Mouse (Mus musculus) hindbrain, embryonic 12.5 days (tissue): Measurements from ENCODE around the gene Acadm. TPM values are rescaled to one million over a fixed set of nuclear protein-coding genes. Genes with fewer than 3 reads are reported as not detected.

Experiments used
- ATAC-seq: fragments of 200-750 bp; cut with Nextera tagmentation; 2 replicates; pipeline ENCODE4 v1.8.0; 2017; ENCODE audit warnings: moderate TSS enrichment; ENCODE audit not compliant: low FRiP score
- H3K27ac ChIP-seq: fragments of 300-500 bp; sonication (generic); 2 replicates; pipeline ENCODE4 v1.5.1; 2016; ENCODE audit warnings: mild to moderate bottlenecking
- H3K27me3 ChIP-seq: fragments of 300-500 bp; sonication (generic); 2 replicates; pipeline ENCODE4 v1.6.1; 2016; ENCODE audit warnings: mild to moderate bottlenecking
- H3K36me3 ChIP-seq: fragments of 300-500 bp; sonication (generic); 2 replicates; pipeline ENCODE4 v1.6.1; 2016; ENCODE audit warnings: mild to moderate bottlenecking
- H3K4me1 ChIP-seq: fragments of 300-500 bp; sonication (generic); 2 replicates; pipeline ENCODE4 v1.6.1; 2016
- H3K4me2 ChIP-seq: fragments of 300-500 bp; sonication (generic); replicated peaks from 2 replicates; pipeline ENCODE4 v1.6.1; 2016; ENCODE audit warnings: mild to moderate bottlenecking
- H3K4me3 ChIP-seq: fragments of 300-500 bp; sonication (generic); 2 replicates; pipeline ENCODE4 v1.5.1; 2016; ENCODE audit warnings: mild to moderate bottlenecking
- H3K9ac ChIP-seq: fragments of 300-500 bp; sonication (generic); 2 replicates; pipeline ENCODE4 v1.6.1; 2016; ENCODE audit warnings: mild to moderate bottlenecking, moderate library complexity
- H3K9me3 ChIP-seq: fragments of 300-500 bp; sonication (generic); replicated peaks from 2 replicates; pipeline ENCODE4 v1.6.1; 2016; ENCODE audit warnings: mild to moderate bottlenecking
- WGBS: fragments of 180-500 bp; shearing (Covaris S2); methylation state at CpG from one replicate; pipeline ENCODE4 v1.1.7; 2016; 5-methylcytosine and 5-hydroxymethylcytosine counted together
- polyA plus RNA-seq: library from polyadenylated mRNA; unstranded; fragments of >200 nt; fragmentation: Nextera tagmentation; extraction: Ambion mirVana; gene quantifications from 2 replicates; pipeline ENCODE4 v1.2.1, GENCODE M21; 2016

Acadm gene
- polyA plus RNA-seq, 1 experiment from 2014 or later, result 61.0 TPM

- Histone ChIP-seq H3K36me3 (peaks cover 68% of the 10 kb centered on the region), H3K4me3 (no peak overlapping the region), H3K9me3 (no peaks in the 10 kb centered on the region), H3K9ac (no peak overlapping the region; the same call in 1 of the 2 replicates), H3K27ac (no peak overlapping the region), H3K27me3 (no peaks in the 10 kb centered on the region), H3K4me2 (no peak overlapping the region), H3K4me1 (peaks cover 38% of the 10 kb centered on the region)
- ATAC-seq, result no peak
- 87% methylated on average over 5 of the region's 5 CpGs for WGBS
Observed at GRCm38 (mm10) chr3:153908919-153909318, 35.5 kb downstream of the Acadm start.

GRCm38 (mm10) chr3:153906136-153906871, 38.1 kb downstream of the Acadm start, which contains the start of gene Msh4:
Gene Msh4 (minus strand): TSS chr3:153906138.
- WGBS, result 88% methylated on average over 9 of the region's 9 CpGs
- peaks cover 25% of the 10 kb centered on the region for H3K4me1 ChIP-seq
- no peak within 1 kb of the TSS for H3K4me2 ChIP-seq
- no peak within 1 kb of the TSS for H3K9ac ChIP-seq
- no peaks in the 10 kb centered on the region for H3K9me3 ChIP-seq
- no peak within 1 kb of the TSS for H3K27ac ChIP-seq
- peaks cover 73% of the 10 kb centered on the region for H3K36me3 ChIP-seq
- H3K27me3 ChIP-seq, result no peaks in the 10 kb centered on the region
- ATAC-seq, result peak; percentile 35; the same call in 1 of the 2 replicates
- H3K4me3 ChIP-seq, result no peak within 1 kb of the TSS

GRCm38 (mm10) chr3:153905251-153906135, 38.9 kb downstream of the Acadm start:
- 85% methylated on average over 49 of the region's 49 CpGs for WGBS
- peak; percentile 41 for ATAC-seq

GRCm38 (mm10) chr3:153904586-153904985, 39.8 kb downstream of the Acadm start:
- Histone ChIP-seq H3K4me1 (peaks cover 9% of the 10 kb centered on the region; the same call in 1 of the 2 replicates), H3K27ac (no peak overlapping the region), H3K36me3 (peaks cover 57% of the 10 kb centered on the region), H3K9me3 (no peaks in the 10 kb centered on the region), H3K27me3 (no peaks in the 10 kb centered on the region), H3K9ac (no peak overlapping the region), H3K4me3 (no peak overlapping the region), H3K4me2 (no peak overlapping the region)
- peak; percentile 55; the same call in 1 of the 2 replicates for ATAC-seq
- WGBS, result 71% methylated on average over 6 of the region's 6 CpGs

More at GRCm38 (mm10) chr3:153905251-153906135, 38.9 kb downstream of the Acadm start:
- H3K36me3 ChIP-seq, result peaks cover 66% of the 10 kb centered on the region
- no peak overlapping the region for H3K4me3 ChIP-seq
- no peaks in the 10 kb centered on the region for H3K27me3 ChIP-seq
- no peak overlapping the region for H3K9ac ChIP-seq
- H3K4me1 ChIP-seq, result peaks cover 17% of the 10 kb centered on the region
- no peaks in the 10 kb centered on the region for H3K9me3 ChIP-seq
- H3K4me2 ChIP-seq, result no peak overlapping the region
- no peak overlapping the region for H3K27ac ChIP-seq

- peaks cover 37% of the 10 kb centered on the region for H3K36me3 ChIP-seq
- H3K27ac ChIP-seq, result no peak overlapping the region
- no peaks in the 10 kb centered on the region for H3K27me3 ChIP-seq
- no peak for ATAC-seq
- WGBS, result 78% methylated on average over 3 of the region's 3 CpGs
- H3K4me2 ChIP-seq, result no peak overlapping the region
- no peak overlapping the region for H3K4me3 ChIP-seq
- no peaks in the 10 kb centered on the region for H3K9me3 ChIP-seq
- H3K4me1 ChIP-seq, result no peaks in the 10 kb centered on the region
- no peak overlapping the region for H3K9ac ChIP-seq
Observed at GRCm38 (mm10) chr3:153902595-153902994, 41.8 kb downstream of the Acadm start.

GRCm38 (mm10) chr3:153901904-153902303, 42.5 kb downstream of the Acadm start:
- Histone ChIP-seq H3K27ac (no peak overlapping the region), H3K36me3 (peaks cover 34% of the 10 kb centered on the region), H3K9me3 (no peaks in the 10 kb centered on the region), H3K4me2 (no peak overlapping the region), H3K9ac (no peak overlapping the region), H3K27me3 (no peaks in the 10 kb centered on the region), H3K4me3 (no peak overlapping the region), H3K4me1 (no peaks in the 10 kb centered on the region)
- no peak for ATAC-seq
- 90% methylated on average over 1 of the region's 1 CpGs for WGBS

GRCm38 (mm10) chr3:153897216-153897615, 47.2 kb downstream of the Acadm start:
- 76% methylated on average over 6 of the region's 6 CpGs for WGBS
- H3K9ac ChIP-seq, result no peak overlapping the region
- H3K4me1 ChIP-seq, result no peaks in the 10 kb centered on the region
- no peak overlapping the region for H3K4me2 ChIP-seq
- H3K36me3 ChIP-seq, result no peaks in the 10 kb centered on the region
- H3K9me3 ChIP-seq, result no peaks in the 10 kb centered on the region
- no peak overlapping the region for H3K4me3 ChIP-seq
- H3K27me3 ChIP-seq, result no peaks in the 10 kb centered on the region
- no peak for ATAC-seq
- no peak overlapping the region for H3K27ac ChIP-seq

GRCm38 (mm10) chr3:153895454-153895853, 49.0 kb downstream of the Acadm start:
- no peaks in the 10 kb centered on the region for H3K27me3 ChIP-seq
- no peak overlapping the region for H3K4me2 ChIP-seq
- WGBS, result 87% methylated on average over 3 of the region's 3 CpGs
- H3K27ac ChIP-seq, result no peak overlapping the region
- ATAC-seq, result no peak
- H3K9me3 ChIP-seq, result no peaks in the 10 kb centered on the region
- no peaks in the 10 kb centered on the region for H3K4me1 ChIP-seq
- H3K4me3 ChIP-seq, result no peak overlapping the region
- no peak overlapping the region for H3K9ac ChIP-seq
- H3K36me3 ChIP-seq, result no peaks in the 10 kb centered on the region

- ATAC-seq, result no peak
- H3K9ac ChIP-seq, result no peak overlapping the region
- no peak overlapping the region for H3K27ac ChIP-seq
- H3K4me2 ChIP-seq, result no peak overlapping the region
- H3K4me3 ChIP-seq, result no peak overlapping the region
- H3K4me1 ChIP-seq, result no peaks in the 10 kb centered on the region
- 79% methylated on average over 8 of the region's 8 CpGs for WGBS
- H3K27me3 ChIP-seq, result no peaks in the 10 kb centered on the region
- no peaks in the 10 kb centered on the region for H3K9me3 ChIP-seq
- H3K36me3 ChIP-seq, result no peaks in the 10 kb centered on the region
Observed at GRCm38 (mm10) chr3:153889188-153889781, 55.1 kb downstream of the Acadm start.

GRCm38 (mm10) chr3:153888141-153888540, 56.3 kb downstream of the Acadm start:
- Histone ChIP-seq H3K9ac (no peak overlapping the region), H3K4me3 (no peak overlapping the region), H3K27me3 (no peaks in the 10 kb centered on the region), H3K9me3 (no peaks in the 10 kb centered on the region), H3K4me2 (no peak overlapping the region), H3K36me3 (no peaks in the 10 kb centered on the region), H3K27ac (no peak overlapping the region), H3K4me1 (no peaks in the 10 kb centered on the region)
- ATAC-seq, result no peak
- WGBS, result 82% methylated on average over 6 of the region's 6 CpGs

GRCm38 (mm10) chr3:153886296-153886695, 58.1 kb downstream of the Acadm start:
- Histone ChIP-seq H3K27ac (no peak overlapping the region), H3K4me2 (no peak overlapping the region), H3K4me3 (no peak overlapping the region), H3K4me1 (no peaks in the 10 kb centered on the region), H3K27me3 (no peaks in the 10 kb centered on the region), H3K36me3 (no peaks in the 10 kb centered on the region), H3K9ac (no peak overlapping the region), H3K9me3 (no peaks in the 10 kb centered on the region)
- no peak for ATAC-seq
